Mouse (Mus musculus) C2C12 (cell line): Measurements from ENCODE around the gene Rhod.

ENCODE experiments used
- CEBPB ChIP-seq: IDR thresholded peaks from one replicate; pipeline ENCODE4 v1.6.1; 2011; ENCODE audit warnings: low read depth, mild to moderate bottlenecking, control low read depth, moderate library complexity
- CTCF ChIP-seq: IDR thresholded peaks from one replicate; pipeline ENCODE4 v1.5.1; 2011; ENCODE audit not compliant: control insufficient read depth, insufficient read depth, insufficient read length
- FOSL1 ChIP-seq: IDR thresholded peaks from one replicate; pipeline ENCODE4 v1.8.0; 2011; ENCODE audit warnings: mild to moderate bottlenecking, low read length; ENCODE audit not compliant: poor library complexity, insufficient read depth, severe bottlenecking
- MAX ChIP-seq: IDR thresholded peaks from one replicate; pipeline ENCODE4 v1.6.1; 2011; ENCODE audit warnings: mild to moderate bottlenecking, control low read depth
- MYOD1 ChIP-seq: IDR thresholded peaks from one replicate; pipeline ENCODE4 v1.6.1; 2011; ENCODE audit warnings: low read depth; ENCODE audit not compliant: control insufficient read depth, insufficient read length
- MYOG ChIP-seq: IDR thresholded peaks from one replicate; pipeline ENCODE4 v1.6.1; 2011; ENCODE audit not compliant: control insufficient read depth, insufficient read length; ENCODE audit errors: extremely low read depth
- USF1 ChIP-seq: IDR thresholded peaks from one replicate; pipeline ENCODE4 v1.6.1; 2011; ENCODE audit warnings: low read depth, mild to moderate bottlenecking, control low read depth, moderate library complexity

DNA sequence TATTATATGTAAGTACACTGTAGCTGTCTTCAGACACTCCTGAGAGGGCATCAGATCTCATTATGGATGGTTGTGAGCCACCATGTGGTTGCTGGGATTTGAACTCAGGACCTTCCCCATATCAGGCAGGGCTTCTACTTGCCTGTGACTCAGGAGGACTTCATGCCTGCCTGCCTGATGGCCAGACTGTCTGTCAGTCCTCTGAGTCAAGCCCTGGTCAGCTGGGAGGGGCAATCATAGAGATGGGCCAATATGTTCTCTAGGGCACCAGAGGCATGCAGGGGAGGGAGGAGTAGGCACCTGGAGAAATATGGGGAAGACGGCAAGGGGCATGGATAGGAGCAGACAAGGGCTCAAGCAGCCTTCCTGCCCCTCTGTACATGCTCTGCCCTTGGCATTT is 4.2 kb downstream of the Rhod start:
- TF ChIP-seq CTCF (no peak), USF1 (no peak), MAX (no peak), MYOG (no peak), CEBPB (no peak), MYOD1 (no peak), FOSL1 (no peak)
